Mouse (Mus musculus) testis, adult 10 weeks (tissue): ENCODE results near the gene Mup5. TPM values are rescaled to one million over a fixed set of nuclear protein-coding genes. Genes with fewer than 3 reads are reported as not detected.

Source experiments
- polyA plus RNA-seq: library from polyadenylated mRNA; stranded (reverse); fragments of 350-450 nt; fragmentation: Illumina TruSeq; extraction: RNeasy Lipid Tissue Mini Kit (QIAGEN cat#74804); gene quantifications from one replicate; pipeline ENCODE4 v1.2.3, GENCODE M21; 2014; ENCODE audit warnings: low read depth, low replicate concordance

Gene Mup5
- not detected for polyA plus RNA-seq

DNA sequence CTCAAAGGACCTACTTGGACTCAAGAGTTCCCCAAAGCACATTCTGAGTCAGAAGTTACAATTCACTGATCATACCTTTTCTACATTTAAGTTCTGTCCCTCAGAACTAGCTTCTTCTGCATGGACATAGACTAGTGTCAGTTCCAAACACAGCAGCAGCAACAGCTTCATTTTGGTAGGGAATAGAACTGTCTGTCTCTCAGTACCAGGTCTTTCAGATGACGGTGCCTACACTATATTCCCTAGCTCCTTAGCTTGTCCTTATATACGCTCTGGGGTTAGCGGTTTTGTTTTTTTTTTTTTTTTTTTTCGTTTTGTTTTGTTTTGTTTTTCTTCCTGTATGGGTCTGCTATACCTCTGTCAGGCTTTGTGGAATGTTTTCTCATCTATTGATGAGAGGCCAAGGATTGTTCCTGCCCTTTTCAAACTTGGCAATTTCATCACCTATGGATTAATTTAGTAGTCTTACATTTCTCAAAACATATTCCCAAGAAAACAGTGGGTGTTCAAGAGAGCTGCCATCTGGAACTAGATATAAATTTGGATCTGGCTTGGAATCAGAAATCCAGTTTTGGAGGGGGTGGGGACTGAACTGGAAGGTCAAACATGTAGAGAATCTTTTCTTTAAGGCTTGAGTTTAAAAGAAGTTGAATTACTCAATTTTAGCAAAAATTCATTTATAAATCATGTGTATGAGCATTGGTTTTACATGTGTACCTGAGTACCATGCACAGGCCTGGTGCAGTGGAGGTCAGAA lies at the start of gene Mup5:
Gene Mup5 (minus strand): TSS at position 282 of the 757 bp plus-strand sequence.

DNA sequence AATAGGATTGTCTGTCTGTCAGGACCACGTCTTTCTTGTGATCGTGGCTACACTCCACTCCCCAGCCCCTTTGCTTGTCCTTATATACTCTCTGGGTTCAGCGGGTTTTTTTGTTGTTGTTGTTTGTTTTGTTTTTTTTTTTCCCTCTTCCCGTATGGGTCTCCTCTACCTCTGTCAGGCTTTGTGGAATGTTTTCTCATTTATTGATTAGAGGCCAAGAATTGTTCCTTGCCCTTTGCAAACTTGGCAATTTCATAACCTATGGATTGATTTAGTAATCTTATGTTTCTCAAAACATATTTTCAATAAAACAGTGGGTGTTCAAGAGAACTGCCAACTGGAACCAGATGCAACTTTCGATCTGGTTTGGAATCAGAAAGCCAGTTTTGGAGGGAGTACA lies 52.9 kb downstream of the Mup5 start, which contains the start of gene Mup19:
Gene Mup19 (minus strand): TSS at position 101 of the 400 bp plus-strand sequence.

Other genes with a start within 250 kb of the Mup5 start
- 0.24 TPM for gene Mup17, start 239.4 kb downstream of the Mup5 start, polyA plus RNA-seq
- gene Mup18, start 161.1 kb downstream of the Mup5 start, polyA plus RNA-seq, result not detected
- 0.34 TPM for gene Mup19, start 53.0 kb downstream of the Mup5 start, polyA plus RNA-seq
- gene Mup20, start 218.9 kb upstream of the Mup5 start, polyA plus RNA-seq, result not detected